Mouse (Mus musculus) testis, adult 2 months (tissue): Measurements from ENCODE around the gene Tmem110.

Experiments
- CTCF ChIP-seq: fragments of 200-500 bp; IDR thresholded peaks from 2 replicates; pipeline ENCODE4 v1.5.1; 2012; ENCODE audit warnings: low read depth, mild to moderate bottlenecking, inconsistent platforms, low read length, moderate library complexity; ENCODE audit not compliant: control insufficient read depth, insufficient read depth, insufficient replicate concordance
- POLR2A ChIP-seq: fragments of 200-500 bp; IDR thresholded peaks from 2 replicates; pipeline ENCODE4 v1.6.1; 2012; ENCODE audit warnings: low read depth, mild to moderate bottlenecking, inconsistent platforms, low read length, moderate library complexity; ENCODE audit not compliant: control insufficient read depth

GRCm38 (mm10) chr14:30875955-30876354 is 50.6 kb downstream of the Tmem110 start:
- no peak for TF ChIP-seq POLR2A
- TF ChIP-seq CTCF: no peak
